Mouse (Mus musculus): ENCODE results near the gene Cpt1c.

GRCm38 (mm10) chr7:44986192-44986878 is 11.7 kb upstream of the Cpt1c start, which contains the start of gene Prmt1:
- no peak for TF ChIP-seq CTCF (IDR thresholded peaks at IDR 0.05; ENCODE audit: extremely low read depth, insufficient read depth, low read length)
- peak; percentile 66; the same call in 1 of the 2 replicates for TF ChIP-seq POLR2A (IDR thresholded peaks at IDR 0.05; ENCODE audit: extremely low read depth, insufficient read depth, low read length)
